Mouse (Mus musculus) Patski (cell line): Measurements from ENCODE around the gene Slc31a1. TPM values are rescaled to one million over a fixed set of nuclear protein-coding genes. Genes with fewer than 3 reads are reported as not detected.

Experiments used
- ATAC-seq: fragments of 100-300 bp; one replicate; pipeline ENCODE4 v1.8.0; 2021
- CTCF ChIA-PET: fragments of 350-600 bp; sonication (Branson Sonifier 250); formaldehyde crosslinking; loops from one replicate; lab custom pipeline; 2022; ENCODE audit warnings: inconsistent platforms; lab: Charles Lee
- POLR2A ChIA-PET: fragments of 350-600 bp; sonication (Branson Sonifier 250); formaldehyde crosslinking; loops from one replicate; lab custom pipeline; 2022; ENCODE audit warnings: antibody characterized with exemption, inconsistent platforms; lab: Charles Lee
- DNase-seq: peaks from one replicate; pipeline ENCODE4 v3.0.0-alpha.2; 2011; ENCODE audit warnings: low read depth, low spot score
- H3K27me3 ChIP-seq: fragments of 371-371 bp; one replicate; pipeline ENCODE4 v1.5.1; 2021
- CTCF ChIP-seq: fragments of 100-300 bp; IDR thresholded peaks from one replicate; pipeline ENCODE4 v1.5.1; 2021
- in situ Hi-C: fragments of 300-500 bp; cut with MboI; formaldehyde crosslinking; loops from 3 replicates; pipeline ENCODE4 v1.11.1; 2018; ENCODE audit warnings: low pct_unique_long_range_greater_than_20kb, mixed read lengths
- polyA plus RNA-seq: library from polyadenylated mRNA; unstranded; gene quantifications from one replicate; pipeline ENCODE4 v1.2.3, GENCODE M21; 2021

The Slc31a1 gene
- polyA plus RNA-seq, 1 experiment from 2014 or later: 36.8 TPM

DNA sequence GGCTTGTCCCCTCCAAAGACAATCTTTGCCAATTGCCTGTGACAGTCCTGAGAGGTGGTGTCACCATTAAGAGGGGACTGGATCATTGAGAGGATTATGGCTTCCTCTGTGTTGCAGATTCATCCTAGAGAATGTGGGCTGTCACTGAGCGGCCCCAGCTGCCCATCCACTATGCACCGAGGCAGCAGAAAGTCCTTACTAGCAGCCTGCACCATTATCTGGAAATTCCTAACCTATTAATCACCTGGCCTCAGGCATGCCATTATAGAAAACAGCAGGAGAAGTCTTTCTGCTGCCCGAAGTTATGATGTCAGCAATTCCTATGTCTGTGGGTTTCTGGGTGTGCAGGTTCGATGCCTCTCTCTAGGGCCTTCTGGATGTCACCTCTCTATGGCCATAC lies 80.5 kb downstream of the Slc31a1 start:
- no peak for TF ChIP-seq CTCF
- DNase-seq (no peak), ATAC-seq (no peak)
- in situ Hi-C loops: no loop called here
- no peaks in the 10 kb centered on the region for H3K27me3 ChIP-seq
- POLR2A ChIA-PET: no interaction called here
- CTCF ChIA-PET: no interaction called here

Other genes with a start within 250 kb of the Slc31a1 start
- gene Mup21, start 209.9 kb upstream of the Slc31a1 start, polyA plus RNA-seq: not detected
- 8.0 TPM for gene Zfp37, start 129.7 kb upstream of the Slc31a1 start, polyA plus RNA-seq
- 18.8 TPM for gene Slc31a2, start 98.2 kb upstream of the Slc31a1 start, polyA plus RNA-seq
- gene Fkbp15, start 179 bp upstream of the Slc31a1 start, polyA plus RNA-seq: 22.5 TPM
- gene Cdc26, start 47.9 kb downstream of the Slc31a1 start, polyA plus RNA-seq: 32.2 TPM
- 10.9 TPM for gene Prpf4, start 48.1 kb downstream of the Slc31a1 start, polyA plus RNA-seq
- 0.96 TPM for gene Rnf183, start 74.5 kb downstream of the Slc31a1 start, polyA plus RNA-seq
- gene Wdr31, start 110.2 kb downstream of the Slc31a1 start, polyA plus RNA-seq: 8.5 TPM
- 3.3 TPM for gene Bspry, start 119.3 kb downstream of the Slc31a1 start, polyA plus RNA-seq
- gene Hdhd3, start 142.7 kb downstream of the Slc31a1 start, polyA plus RNA-seq: 9.2 TPM
- 40.5 TPM for gene Alad, start 159.2 kb downstream of the Slc31a1 start, polyA plus RNA-seq
- gene Pole3, start 164.3 kb downstream of the Slc31a1 start, polyA plus RNA-seq: 36.4 TPM
- 0.17 TPM for gene 4933430I17Rik, start 164.6 kb downstream of the Slc31a1 start, polyA plus RNA-seq
- gene Rgs3, start 199.1 kb downstream of the Slc31a1 start, polyA plus RNA-seq: 8.2 TPM